Mouse (Mus musculus): ENCODE measurements at regions not wholly inside any gene's neighbourhood (a gene's known extent, or its start where the extent isn't known, plus 50 kb on each side); places are given as distances from the start of the nearest gene placed in this dataset.

- no peaks in the 10 kb centered on the region for H3K27me3 ChIP-seq (replicated peaks)
- 71% methylated on average over 7 of the region's 7 CpGs for WGBS
- H3K27ac ChIP-seq (replicated peaks): no peak overlapping the region
These were observed 68.4 kb upstream of the Zfp831 start for GRCm38 (mm10) chr2:174574804-174575507.

GRCm38 (mm10) chr2:174575546-174575945 lies 67.8 kb upstream of the Zfp831 start:
- ATAC-seq (ENCODE audit: extremely low read depth, insufficient number of reproducible peaks, low FRiP score, low TSS enrichment): no peak
- Histone ChIP-seq H3K27ac (replicated peaks) (no peak overlapping the region), H3K27me3 (replicated peaks) (no peaks in the 10 kb centered on the region), H3K9ac (no peak overlapping the region), H3K36me3 (no peaks in the 10 kb centered on the region), H3K4me1 (no peaks in the 10 kb centered on the region), H3K4me3 (no peak overlapping the region), H3K9me3 (no peaks in the 10 kb centered on the region), H3K4me2 (no peak overlapping the region)
- WGBS: 70% methylated on average over 6 of the region's 6 CpGs

More at GRCm38 (mm10) chr2:174574804-174575507, 68.4 kb upstream of the Zfp831 start:
- H3K4me1 ChIP-seq: no peaks in the 10 kb centered on the region
- ATAC-seq (ENCODE audit: extremely low read depth, insufficient number of reproducible peaks, low FRiP score, low TSS enrichment): no peak
- H3K4me3 ChIP-seq: no peak overlapping the region
- no peaks in the 10 kb centered on the region for H3K36me3 ChIP-seq
- no peak overlapping the region for H3K4me2 ChIP-seq
- H3K9ac ChIP-seq: no peak overlapping the region
- H3K9me3 ChIP-seq: no peaks in the 10 kb centered on the region

DNA sequence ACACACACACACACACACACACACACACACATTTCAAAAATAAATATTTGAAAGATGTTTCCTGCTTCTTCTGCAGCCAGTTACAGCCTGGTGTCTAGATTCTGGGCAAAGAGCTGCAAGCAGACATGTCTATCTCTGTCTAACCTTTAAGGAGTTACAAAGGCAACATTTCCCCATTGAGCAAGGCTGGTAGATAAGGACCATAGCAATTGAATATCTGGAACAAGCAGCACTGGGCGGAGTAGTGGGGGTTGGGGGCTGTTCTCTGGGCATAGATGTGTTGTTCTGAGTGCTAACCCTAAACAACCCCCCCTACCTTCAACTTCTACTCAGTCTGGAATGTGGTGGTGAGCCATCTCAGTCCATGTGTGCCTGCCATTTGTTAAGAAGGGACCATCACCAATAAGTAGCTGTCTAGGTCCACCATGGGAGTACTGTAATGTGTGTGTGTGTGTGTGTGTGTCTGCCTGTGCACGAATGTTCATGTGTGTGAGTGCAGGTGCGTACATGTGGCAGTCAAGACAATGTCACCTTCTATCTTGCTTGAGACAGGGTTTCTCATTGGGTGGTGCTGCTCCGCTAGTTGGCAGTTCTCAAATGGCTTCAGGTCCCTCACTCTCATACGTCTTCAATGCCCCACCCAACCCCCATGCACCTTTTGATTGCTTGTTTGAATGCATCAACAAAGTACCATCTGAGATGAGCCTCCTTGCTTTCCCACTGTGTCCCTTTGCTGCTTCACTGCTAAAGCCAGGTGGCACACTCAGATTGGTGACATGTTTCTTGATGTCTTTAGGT lies 62.2 kb upstream of the Zfp831 start:
- H3K9me3 ChIP-seq: no peaks in the 10 kb centered on the region
- no peak overlapping the region for H3K9ac ChIP-seq
- H3K4me2 ChIP-seq: no peak overlapping the region
- no peak overlapping the region for H3K4me3 ChIP-seq
- no peak for ATAC-seq (ENCODE audit: extremely low read depth, insufficient number of reproducible peaks, low FRiP score, low TSS enrichment)
- no peaks in the 10 kb centered on the region for H3K27me3 ChIP-seq (replicated peaks)
- WGBS: 84% methylated on average over 5 of the region's 5 CpGs
- H3K27ac ChIP-seq (replicated peaks): no peak overlapping the region
- H3K36me3 ChIP-seq: no peaks in the 10 kb centered on the region
- H3K4me1 ChIP-seq: no peaks in the 10 kb centered on the region

GRCm38 (mm10) chr2:174584272-174584671 lies 59.1 kb upstream of the Zfp831 start:
- no peak overlapping the region for H3K27ac ChIP-seq (replicated peaks)
- H3K4me1 ChIP-seq: no peaks in the 10 kb centered on the region
- H3K36me3 ChIP-seq: no peaks in the 10 kb centered on the region
- ATAC-seq (ENCODE audit: extremely low read depth, insufficient number of reproducible peaks, low FRiP score, low TSS enrichment): no peak
- WGBS: 75% methylated on average over 2 of the region's 2 CpGs
- H3K4me3 ChIP-seq: no peak overlapping the region
- H3K9ac ChIP-seq: no peak overlapping the region
- H3K9me3 ChIP-seq: no peaks in the 10 kb centered on the region
- no peak overlapping the region for H3K4me2 ChIP-seq
- no peaks in the 10 kb centered on the region for H3K27me3 ChIP-seq (replicated peaks)
